In genomic region chr2:30128789-30129188, GRCm38 (mm10) we compare ENCODE assay signal across 10 mouse cellular contexts. TPM values are rescaled to one million over a fixed set of nuclear protein-coding genes. Genes with fewer than 3 reads are reported as not detected.
DNase-seq lines count a peak whose midpoint lies in the region; ATAC-seq lines count a peak whose summit lies in the region.
"Had no signal": no experiment of that assay in that cellular context is flagged by ENCODE, and none has a peak within 500 bp of the region (broad histone marks: within the 10 kb centered on the region; RNA-seq: fewer than 3 reads in every experiment).

No protein-coding gene starts in this region.

- no peak overlapping the region for H3K9ac ChIP-seq in hindbrain, embryonic 14.5 days
- no peak overlapping the region for H3K9ac ChIP-seq in hindbrain, embryonic 12.5 days
- H3K9ac ChIP-seq: embryonic facial prominence, embryonic 15.5 days; liver, embryonic 13.5 days had no signal

- no peaks in the 10 kb centered on the region for H3K27me3 ChIP-seq in hindbrain, embryonic 14.5 days (ENCODE audit: control insufficient read depth, insufficient read depth, low read length)
- H3K27me3 ChIP-seq in hindbrain, embryonic 12.5 days: no peaks in the 10 kb centered on the region
- no peaks in the 10 kb centered on the region; the same call in 1 of the 2 replicates for H3K27me3 ChIP-seq in splenic B cell, adult 2 months (ENCODE audit: control insufficient read depth, insufficient read depth, low read length, poor library complexity, severe bottlenecking)
- H3K27me3 ChIP-seq: embryonic facial prominence, embryonic 15.5 days; liver, embryonic 13.5 days had no signal

- no peaks in the 10 kb centered on the region for H3K9me3 ChIP-seq in hindbrain, embryonic 14.5 days (ENCODE audit: control insufficient read depth, low read length)
- H3K9me3 ChIP-seq in hindbrain, embryonic 12.5 days (replicated peaks): no peaks in the 10 kb centered on the region
- H3K9me3 ChIP-seq: embryonic facial prominence, embryonic 15.5 days; liver, embryonic 13.5 days had no signal

- H3K27ac ChIP-seq in hindbrain, embryonic 14.5 days: no peak overlapping the region
- H3K27ac ChIP-seq in hindbrain, embryonic 12.5 days: no peak overlapping the region
- H3K27ac ChIP-seq: embryonic facial prominence, embryonic 15.5 days; liver, embryonic 13.5 days had no signal

- WGBS in hindbrain, embryonic 14.5 days: 31% methylated on average over 2 of the region's 2 CpGs
- 25% methylated on average over 2 of the region's 2 CpGs for WGBS in hindbrain, embryonic 12.5 days

- ATAC-seq in hindbrain, embryonic 14.5 days (ENCODE audit: low FRiP score): no peak
- ATAC-seq in hindbrain, embryonic 12.5 days (ENCODE audit: low FRiP score): no peak
- no peak for ATAC-seq in frontal cortex, adult (ENCODE audit: low TSS enrichment)

- no peaks in the 10 kb centered on the region for H3K36me3 ChIP-seq in hindbrain, embryonic 14.5 days (replicated peaks; ENCODE audit: control insufficient read depth, insufficient read depth)
- H3K36me3 ChIP-seq in hindbrain, embryonic 12.5 days: no peaks in the 10 kb centered on the region
- H3K36me3 ChIP-seq in splenic B cell, adult 2 months (ENCODE audit: control insufficient read depth, insufficient read depth, low read length, poor library complexity, severe bottlenecking): no peaks in the 10 kb centered on the region
- H3K36me3 ChIP-seq: embryonic facial prominence, embryonic 15.5 days; liver, embryonic 13.5 days had no signal

- peaks cover 6% of the 10 kb centered on the region for H3K4me1 ChIP-seq in hindbrain, embryonic 14.5 days (replicated peaks; ENCODE audit: control insufficient read depth, insufficient read depth, low read length)
- H3K4me1 ChIP-seq in hindbrain, embryonic 12.5 days: peaks cover 15% of the 10 kb centered on the region

- peak; percentile 54 for DNase-seq in hindbrain, embryonic 14.5 days (ENCODE audit: low spot score)
- peak; percentile 53 for DNase-seq in 3134 (ENCODE audit: extremely low read depth, insufficient read length, low spot score)
- peak; percentile 75 for DNase-seq in CD4-positive helper T cell, adult 2 months (ENCODE audit: low read depth, low spot score)
- peak; percentile 24 for DNase-seq in embryo, embryonic 9.5 days (ENCODE audit: extremely low spot score)
- peak; percentile 74 for DNase-seq in splenic B cell, adult 2 months (ENCODE audit: low read depth, low spot score)
- DNase-seq in right cerebral cortex, postnatal 14 days: no peak
- DNase-seq: liver, embryonic 13.5 days had no signal

- H3K4me3 ChIP-seq in hindbrain, embryonic 14.5 days (replicated peaks; ENCODE audit: low read length): no peak overlapping the region
- no peak overlapping the region for H3K4me3 ChIP-seq in hindbrain, embryonic 12.5 days
- H3K4me3 ChIP-seq: embryonic facial prominence, embryonic 15.5 days; liver, embryonic 13.5 days had no signal

- H3K4me2 ChIP-seq in hindbrain, embryonic 14.5 days (replicated peaks): no peak overlapping the region
- H3K4me2 ChIP-seq in hindbrain, embryonic 12.5 days (replicated peaks): no peak overlapping the region
- H3K4me2 ChIP-seq: embryonic facial prominence, embryonic 15.5 days; liver, embryonic 13.5 days had no signal

RNA-seq across cellular contexts. Expression of gene Zer1, which starts 4.4 kb away (rescaled TPM):
- polyA plus RNA-seq in hindbrain, embryonic 14.5 days (2014; fragmentation: Nextera tagmentation; extraction: Ambion mirVana): 13.2 and 16.0 TPM in 2 replicates
- polyA plus RNA-seq in hindbrain, embryonic 12.5 days (2016; fragmentation: Nextera tagmentation; extraction: Ambion mirVana): 11.8 and 12.6 TPM in 2 replicates

RNA-seq across cellular contexts. Expression of gene Tbc1d13, which starts 4.8 kb away (rescaled TPM):
- polyA plus RNA-seq in hindbrain, embryonic 14.5 days (2014; fragmentation: Nextera tagmentation; extraction: Ambion mirVana): 18.7 and 18.8 TPM in 2 replicates
- polyA plus RNA-seq in hindbrain, embryonic 12.5 days (2016; fragmentation: Nextera tagmentation; extraction: Ambion mirVana): 10.3 and 10.6 TPM in 2 replicates

RNA-seq across cellular contexts. Expression of gene Zdhhc12, which starts 35.3 kb away (rescaled TPM):
- polyA plus RNA-seq in hindbrain, embryonic 14.5 days (2014; fragmentation: Nextera tagmentation; extraction: Ambion mirVana): 27.2 TPM in 2 replicates
- polyA plus RNA-seq in hindbrain, embryonic 12.5 days (2016; fragmentation: Nextera tagmentation; extraction: Ambion mirVana): 23.7 and 25.5 TPM in 2 replicates

RNA-seq across cellular contexts. Expression of gene Endog, which starts 42.5 kb away (rescaled TPM):
- 29.8 and 31.0 TPM in 2 replicates for polyA plus RNA-seq in hindbrain, embryonic 14.5 days (2014; fragmentation: Nextera tagmentation; extraction: Ambion mirVana)
- polyA plus RNA-seq in hindbrain, embryonic 12.5 days (2016; fragmentation: Nextera tagmentation; extraction: Ambion mirVana): 15.7 and 16.2 TPM in 2 replicates

RNA-seq across cellular contexts. Expression of gene Spout1, which starts 49.5 kb away (rescaled TPM):
- 55.4 and 58.8 TPM in 2 replicates for polyA plus RNA-seq in hindbrain, embryonic 14.5 days (2014; fragmentation: Nextera tagmentation; extraction: Ambion mirVana)
- 63.7 and 63.9 TPM in 2 replicates for polyA plus RNA-seq in hindbrain, embryonic 12.5 days (2016; fragmentation: Nextera tagmentation; extraction: Ambion mirVana)
